Mouse (Mus musculus): ENCODE measurements around the gene Ppp1r14a.

DNA sequence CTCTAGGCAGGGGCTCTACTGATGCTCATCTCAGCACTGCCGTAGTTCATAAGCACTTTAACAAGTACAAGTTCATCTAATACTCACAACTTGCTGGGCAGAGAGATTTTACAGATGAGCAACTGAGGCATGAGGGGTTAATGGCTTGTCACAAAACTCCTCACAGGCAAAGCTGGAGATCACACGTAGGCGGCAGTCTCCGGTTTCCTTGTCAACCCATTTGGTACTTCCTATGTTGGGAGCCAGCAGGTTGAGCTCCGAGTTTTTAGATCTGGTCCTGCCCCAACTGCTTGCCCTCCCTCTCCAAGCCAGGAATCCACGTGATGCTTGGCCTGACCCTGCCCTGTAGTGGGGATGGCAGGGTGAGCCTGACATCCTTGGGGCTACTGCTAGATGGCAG lies 38.0 kb downstream of the Ppp1r14a start:
- TF ChIP-seq CTCF (IDR thresholded peaks at IDR 0.05; ENCODE audit: low read depth, low read length) (no peak), POLR2AphosphoS5 (IDR thresholded peaks at IDR 0.05; ENCODE audit: insufficient replicate concordance, low read depth, low read length) (no peak), GATA2 (IDR thresholded peaks at IDR 0.05; ENCODE audit: borderline replicate concordance, low read depth, low read length) (no peak), GATA1 (IDR thresholded peaks at IDR 0.05; ENCODE audit: borderline replicate concordance, low read length) (no peak)
